Mouse (Mus musculus): Measurements from ENCODE around the gene Ddx5. TPM values are rescaled to one million over a fixed set of nuclear protein-coding genes. Genes with fewer than 3 reads are reported as not detected.

Ddx5 gene
- polyA plus RNA-seq (2015; fragmentation: Nextera tagmentation; extraction: Ambion mirVana): 386 and 441 TPM in 2 replicates

GRCm38 (mm10) chr11:106788775-106789459, at the start of gene Ddx5, which contains the start of gene Cep95:
Gene Ddx5 (minus strand): TSS chr11:106789185.
Gene Cep95 (plus strand): TSS chr11:106789252.
- H3K4me2 ChIP-seq: peak within 1 kb of the TSS; percentile 69
- ATAC-seq (ENCODE audit: low read depth): peak; percentile 95
- peak within 1 kb of the TSS; percentile 99 for H3K9ac ChIP-seq
- H3K36me3 ChIP-seq: peaks cover 44% of the 10 kb centered on the region
- no peaks in the 10 kb centered on the region for H3K27me3 ChIP-seq
- H3K4me3 ChIP-seq: peak within 1 kb of the TSS; percentile 80
- H3K27ac ChIP-seq (replicated peaks): peak within 1 kb of the TSS; percentile 97
- no peaks in the 10 kb centered on the region for H3K9me3 ChIP-seq
- peaks cover 45% of the 10 kb centered on the region for H3K4me1 ChIP-seq (replicated peaks)
- WGBS: under 1% methylated on average over 58 of the region's 58 CpGs

- Histone ChIP-seq H3K4me3 (no peak overlapping the region), H3K36me3 (peaks cover 77% of the 10 kb centered on the region)
- 95% methylated on average over 7 of the region's 7 CpGs for WGBS
Measured at GRCm38 (mm10) chr11:106828079-106828478, 39.1 kb upstream of the Ddx5 start.

GRCm38 (mm10) chr11:106824403-106824802, 35.4 kb upstream of the Ddx5 start:
- ATAC-seq (ENCODE audit: low read depth): no peak
- Histone ChIP-seq H3K4me1 (replicated peaks) (no peaks in the 10 kb centered on the region), H3K27me3 (no peaks in the 10 kb centered on the region), H3K27ac (replicated peaks) (no peak overlapping the region), H3K4me2 (no peak overlapping the region), H3K36me3 (peaks cover 72% of the 10 kb centered on the region), H3K9me3 (no peaks in the 10 kb centered on the region), H3K9ac (no peak overlapping the region), H3K4me3 (no peak overlapping the region)
- WGBS: 91% methylated on average over 10 of the region's 10 CpGs

More at GRCm38 (mm10) chr11:106828079-106828478, 39.1 kb upstream of the Ddx5 start:
- H3K4me1 ChIP-seq (replicated peaks): no peaks in the 10 kb centered on the region
- no peaks in the 10 kb centered on the region for H3K9me3 ChIP-seq
- H3K9ac ChIP-seq: no peak overlapping the region
- no peak overlapping the region for H3K4me2 ChIP-seq
- no peak for ATAC-seq (ENCODE audit: low read depth)
- no peak overlapping the region for H3K27ac ChIP-seq (replicated peaks)
- no peaks in the 10 kb centered on the region for H3K27me3 ChIP-seq

- H3K27ac ChIP-seq (replicated peaks): no peak overlapping the region
- H3K9me3 ChIP-seq: no peaks in the 10 kb centered on the region
- no peak for ATAC-seq (ENCODE audit: low read depth)
- 96% methylated on average over 8 of the region's 8 CpGs for WGBS
- no peak overlapping the region for H3K4me3 ChIP-seq
- H3K36me3 ChIP-seq: peaks cover 73% of the 10 kb centered on the region
- no peak overlapping the region for H3K4me2 ChIP-seq
- H3K27me3 ChIP-seq: no peaks in the 10 kb centered on the region
- H3K9ac ChIP-seq: no peak overlapping the region
- H3K4me1 ChIP-seq (replicated peaks): peaks cover 3% of the 10 kb centered on the region
Measured at GRCm38 (mm10) chr11:106823741-106824140, 34.8 kb upstream of the Ddx5 start.

GRCm38 (mm10) chr11:106822911-106823310, 33.9 kb upstream of the Ddx5 start:
- no peak overlapping the region for H3K9ac ChIP-seq
- no peaks in the 10 kb centered on the region for H3K27me3 ChIP-seq
- H3K36me3 ChIP-seq: peaks cover 73% of the 10 kb centered on the region
- peaks cover 11% of the 10 kb centered on the region for H3K4me1 ChIP-seq (replicated peaks)
- no peaks in the 10 kb centered on the region for H3K9me3 ChIP-seq
- no peak overlapping the region for H3K4me2 ChIP-seq
- 87% methylated on average over 5 of the region's 5 CpGs for WGBS
- no peak overlapping the region for H3K27ac ChIP-seq (replicated peaks)
- ATAC-seq (ENCODE audit: low read depth): no peak
- H3K4me3 ChIP-seq: no peak overlapping the region

- peaks cover 74% of the 10 kb centered on the region for H3K36me3 ChIP-seq
- H3K4me3 ChIP-seq: no peak overlapping the region
- H3K4me1 ChIP-seq (replicated peaks): peaks cover 14% of the 10 kb centered on the region
- H3K9me3 ChIP-seq: no peaks in the 10 kb centered on the region
- WGBS: 94% methylated on average over 8 of the region's 8 CpGs
- H3K9ac ChIP-seq: no peak overlapping the region
- no peaks in the 10 kb centered on the region for H3K27me3 ChIP-seq
- H3K27ac ChIP-seq (replicated peaks): no peak overlapping the region
- ATAC-seq (ENCODE audit: low read depth): no peak
- no peak overlapping the region for H3K4me2 ChIP-seq
Measured at GRCm38 (mm10) chr11:106822491-106822890, 33.5 kb upstream of the Ddx5 start.

- H3K27me3 ChIP-seq: no peaks in the 10 kb centered on the region
- no peak overlapping the region for H3K4me2 ChIP-seq
- H3K27ac ChIP-seq (replicated peaks): no peak overlapping the region
- H3K4me1 ChIP-seq (replicated peaks): peaks cover 14% of the 10 kb centered on the region
- H3K9ac ChIP-seq: no peak overlapping the region
- H3K36me3 ChIP-seq: peaks cover 79% of the 10 kb centered on the region
- H3K9me3 ChIP-seq: no peaks in the 10 kb centered on the region
- 89% methylated on average over 6 of the region's 6 CpGs for WGBS
- no peak for ATAC-seq (ENCODE audit: low read depth)
- no peak overlapping the region for H3K4me3 ChIP-seq
Measured at GRCm38 (mm10) chr11:106821397-106821796, 32.4 kb upstream of the Ddx5 start.

- 59% methylated on average over 4 of the region's 4 CpGs for WGBS
- Histone ChIP-seq H3K4me2 (no peak overlapping the region), H3K4me1 (replicated peaks) (peaks cover 14% of the 10 kb centered on the region), H3K9ac (no peak overlapping the region), H3K4me3 (no peak overlapping the region), H3K27me3 (no peaks in the 10 kb centered on the region), H3K27ac (replicated peaks) (no peak overlapping the region; the same call in 1 of the 2 replicates), H3K36me3 (peaks cover 79% of the 10 kb centered on the region), H3K9me3 (no peaks in the 10 kb centered on the region)
- no peak for ATAC-seq (ENCODE audit: low read depth)
Measured at GRCm38 (mm10) chr11:106820972-106821371, 32.0 kb upstream of the Ddx5 start.

GRCm38 (mm10) chr11:106820252-106820651, 31.3 kb upstream of the Ddx5 start:
- H3K27ac ChIP-seq (replicated peaks): peak overlapping the region; percentile 34; the same call in 1 of the 2 replicates
- H3K27me3 ChIP-seq: no peaks in the 10 kb centered on the region
- WGBS: 64% methylated on average over 6 of the region's 6 CpGs
- H3K9me3 ChIP-seq: no peaks in the 10 kb centered on the region
- no peak overlapping the region for H3K4me2 ChIP-seq
- no peak overlapping the region for H3K9ac ChIP-seq
- peaks cover 14% of the 10 kb centered on the region for H3K4me1 ChIP-seq (replicated peaks)
- H3K36me3 ChIP-seq: peaks cover 85% of the 10 kb centered on the region
- ATAC-seq (ENCODE audit: low read depth): no peak
- H3K4me3 ChIP-seq: no peak overlapping the region

GRCm38 (mm10) chr11:106819595-106819994, 30.6 kb upstream of the Ddx5 start:
- no peak for ATAC-seq (ENCODE audit: low read depth)
- Histone ChIP-seq H3K4me2 (no peak overlapping the region), H3K27ac (replicated peaks) (0 out of 2 replicates have a peak overlapping the region, but pooled peaks have one; percentile 18), H3K4me3 (no peak overlapping the region), H3K36me3 (peaks cover 87% of the 10 kb centered on the region), H3K4me1 (replicated peaks) (peaks cover 14% of the 10 kb centered on the region), H3K9ac (no peak overlapping the region), H3K9me3 (no peaks in the 10 kb centered on the region), H3K27me3 (no peaks in the 10 kb centered on the region)
- 89% methylated on average over 9 of the region's 9 CpGs for WGBS

GRCm38 (mm10) chr11:106818341-106818740, 29.4 kb upstream of the Ddx5 start:
- peak overlapping the region; percentile 64 for H3K27ac ChIP-seq (replicated peaks)
- H3K4me2 ChIP-seq: no peak overlapping the region
- H3K4me1 ChIP-seq (replicated peaks): peaks cover 14% of the 10 kb centered on the region
- no peaks in the 10 kb centered on the region for H3K27me3 ChIP-seq
- WGBS: 50% methylated on average over 9 of the region's 9 CpGs
- H3K9ac ChIP-seq: 0 out of 2 replicates have a peak overlapping the region, but pooled peaks have one; percentile 12
- no peak overlapping the region for H3K4me3 ChIP-seq
- ATAC-seq (ENCODE audit: low read depth): 0 out of 2 replicates have a peak, but pooled peaks have one; percentile 23
- no peaks in the 10 kb centered on the region for H3K9me3 ChIP-seq
- H3K36me3 ChIP-seq: peaks cover 90% of the 10 kb centered on the region

GRCm38 (mm10) chr11:106817808-106818207, 28.8 kb upstream of the Ddx5 start:
- no peak for ATAC-seq (ENCODE audit: low read depth)
- Histone ChIP-seq H3K4me1 (replicated peaks) (peaks cover 14% of the 10 kb centered on the region), H3K36me3 (peaks cover 90% of the 10 kb centered on the region), H3K4me2 (no peak overlapping the region), H3K27me3 (no peaks in the 10 kb centered on the region), H3K4me3 (no peak overlapping the region), H3K9ac (0 out of 2 replicates have a peak overlapping the region, but pooled peaks have one; percentile 12), H3K9me3 (no peaks in the 10 kb centered on the region), H3K27ac (replicated peaks) (peak overlapping the region; percentile 64; the same call in 1 of the 2 replicates)
- WGBS: 81% methylated on average over 6 of the region's 6 CpGs
